Mouse (Mus musculus) lung, embryonic 16.5 days (tissue): Measurements from ENCODE around the gene Atp13a2. TPM values are rescaled to one million over a fixed set of nuclear protein-coding genes. Genes with fewer than 3 reads are reported as not detected.

Experiments used
- ATAC-seq: fragments of 200-750 bp; cut with Nextera tagmentation; 2 replicates; pipeline ENCODE4 v1.8.0; 2017; ENCODE audit warnings: low read depth, mild to moderate bottlenecking, moderate library complexity
- H3K27ac ChIP-seq: fragments of 300-500 bp; sonication (generic); 2 replicates; pipeline ENCODE4 v1.5.1; 2014; ENCODE audit warnings: mild to moderate bottlenecking, control low read depth, low read length
- H3K27me3 ChIP-seq: fragments of 300-500 bp; sonication (generic); 2 replicates; pipeline ENCODE4 v1.6.1; 2014; ENCODE audit warnings: low read depth, low read length, mixed read lengths; ENCODE audit not compliant: control insufficient read depth, insufficient read depth
- H3K36me3 ChIP-seq: fragments of 300-500 bp; sonication (generic); 2 replicates; pipeline ENCODE4 v1.6.1; 2014; ENCODE audit warnings: low read length; ENCODE audit not compliant: control insufficient read depth, insufficient read depth
- H3K4me1 ChIP-seq: fragments of 300-500 bp; sonication (generic); replicated peaks from 2 replicates; pipeline ENCODE4 v1.6.1; 2014; ENCODE audit warnings: low read length, mixed read lengths; ENCODE audit not compliant: control insufficient read depth, insufficient read depth
- H3K4me2 ChIP-seq: fragments of 300-500 bp; sonication (generic); 2 replicates; pipeline ENCODE4 v1.6.1; 2014; ENCODE audit warnings: low read depth, low read length, control low read depth
- H3K4me3 ChIP-seq: fragments of 300-500 bp; sonication (generic); 2 replicates; pipeline ENCODE4 v1.5.1; 2014; ENCODE audit warnings: mild to moderate bottlenecking, low read length, control low read depth
- H3K9ac ChIP-seq: fragments of 300-500 bp; sonication (generic); 2 replicates; pipeline ENCODE4 v1.6.1; 2014; ENCODE audit warnings: low read length, control low read depth
- H3K9me3 ChIP-seq: fragments of 300-500 bp; sonication (generic); 2 replicates; pipeline ENCODE4 v1.6.1; 2016; ENCODE audit warnings: low read length; ENCODE audit not compliant: control insufficient read depth
- WGBS: fragments of 180-500 bp; shearing (Covaris S2); extraction: QIAGEN DNeasy Blood & Tissue Kit; methylation state at CpG from one replicate; pipeline ENCODE4 v1.1.7; 2014; 5-methylcytosine and 5-hydroxymethylcytosine counted together
- polyA plus RNA-seq: library from polyadenylated mRNA; unstranded; fragments of >200 nt; fragmentation: Nextera tagmentation; extraction: Ambion mirVana; gene quantifications from 2 replicates; pipeline ENCODE4 v1.2.1, GENCODE M21; 2015

Gene Atp13a2
- polyA plus RNA-seq, 1 experiment from 2014 or later: 34.5 TPM

DNA sequence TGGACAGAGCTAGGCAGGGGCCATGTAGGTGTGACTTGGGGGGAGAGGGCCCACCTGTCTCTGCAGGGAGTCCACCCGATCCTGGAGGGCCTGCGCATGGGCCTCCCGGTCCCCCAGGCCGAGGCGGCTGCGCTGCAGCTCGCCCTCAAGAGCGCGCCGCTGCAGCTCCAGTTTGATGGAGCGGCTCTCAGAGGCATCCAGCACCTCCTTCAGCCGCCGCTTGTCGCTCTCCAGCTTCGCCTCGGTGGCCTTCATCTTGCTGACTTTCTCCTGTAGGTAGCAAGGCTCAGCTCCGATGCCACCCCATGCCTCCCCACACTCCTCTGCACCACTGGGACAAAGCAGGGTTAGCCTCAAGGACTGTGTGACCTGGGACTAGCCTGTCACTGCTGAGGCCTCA is 33.5 kb downstream of the Atp13a2 start:
- ATAC-seq: no peak
- Histone ChIP-seq H3K9me3 (no peaks in the 10 kb centered on the region), H3K27me3 (no peaks in the 10 kb centered on the region), H3K4me2 (no peak overlapping the region), H3K4me1 (peaks cover 41% of the 10 kb centered on the region), H3K4me3 (no peak overlapping the region), H3K36me3 (peaks cover 6% of the 10 kb centered on the region), H3K27ac (peak overlapping the region; percentile 93), H3K9ac (peak overlapping the region; percentile 55; the same call in 1 of the 2 replicates)
- WGBS: 70% methylated on average over 17 of the region's 17 CpGs

DNA sequence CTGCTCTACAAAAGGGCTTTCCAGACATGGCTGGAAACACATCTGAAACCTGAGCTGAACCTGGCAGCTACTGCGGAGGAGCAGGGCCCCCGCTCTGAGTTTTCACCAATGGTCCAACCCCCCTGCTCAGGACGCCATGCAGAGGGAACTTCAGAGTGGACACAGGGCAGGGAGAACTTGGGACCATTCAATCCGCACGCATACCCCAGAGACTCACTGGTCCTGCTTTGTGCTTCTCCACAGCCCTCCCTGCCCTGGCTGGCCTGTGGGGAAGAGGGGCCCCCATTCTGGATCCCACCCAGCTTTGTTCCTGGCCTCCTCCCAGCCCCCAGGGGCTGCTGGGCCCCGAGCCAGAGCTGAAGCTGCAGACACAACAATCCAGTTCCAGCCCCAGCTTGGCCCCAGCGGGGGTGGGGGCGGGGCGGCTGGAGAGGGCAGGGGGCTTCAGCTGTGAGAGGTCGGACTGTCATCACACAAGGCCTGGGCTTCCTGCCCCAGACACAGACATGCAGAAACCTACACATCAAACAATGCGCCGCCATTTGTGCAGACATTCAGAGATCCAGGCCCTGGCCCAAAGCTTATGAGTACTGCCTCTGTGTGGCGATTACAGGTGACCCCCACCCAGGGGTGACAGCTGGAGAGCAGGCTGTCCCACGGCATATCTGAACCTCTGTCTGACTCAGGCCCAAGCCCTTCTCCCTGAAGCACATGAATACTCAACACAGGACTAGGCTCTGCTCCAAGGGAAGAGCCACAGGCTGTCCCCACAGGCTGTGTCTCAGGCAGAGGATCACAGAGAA is 34.3 kb downstream of the Atp13a2 start:
- H3K27ac ChIP-seq: peak overlapping the region; percentile 93
- peaks cover 4% of the 10 kb centered on the region; the same call in 1 of the 2 replicates for H3K36me3 ChIP-seq
- H3K4me2 ChIP-seq: no peak overlapping the region
- no peak overlapping the region for H3K4me3 ChIP-seq
- peak; percentile 89 for ATAC-seq
- H3K4me1 ChIP-seq: peaks cover 41% of the 10 kb centered on the region
- WGBS: 17% methylated on average over 13 of the region's 14 CpGs
- H3K27me3 ChIP-seq: no peaks in the 10 kb centered on the region
- H3K9me3 ChIP-seq: no peaks in the 10 kb centered on the region
- peak overlapping the region; percentile 55 for H3K9ac ChIP-seq

DNA sequence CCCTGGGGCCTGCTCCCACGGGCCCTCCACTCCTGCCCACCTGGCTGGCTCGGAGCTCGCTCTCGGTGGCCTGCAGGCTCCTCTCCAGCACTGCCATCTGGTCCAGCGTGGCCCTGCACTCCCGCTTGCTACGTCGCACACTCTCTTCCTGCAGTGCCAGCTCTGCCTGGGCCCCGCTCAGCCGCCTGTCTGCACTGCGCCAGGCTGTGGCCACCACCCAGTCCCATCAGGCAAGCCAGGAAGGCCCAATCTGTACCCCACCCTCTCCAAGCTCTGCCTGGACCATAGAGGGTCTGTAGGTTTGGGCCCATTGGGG is 34.9 kb downstream of the Atp13a2 start:
- peak; percentile 15 for ATAC-seq
- H3K4me2 ChIP-seq: no peak overlapping the region
- peak overlapping the region; percentile 93 for H3K27ac ChIP-seq
- H3K9me3 ChIP-seq: no peaks in the 10 kb centered on the region
- H3K27me3 ChIP-seq: no peaks in the 10 kb centered on the region
- H3K36me3 ChIP-seq: peaks cover 3% of the 10 kb centered on the region; the same call in 1 of the 2 replicates
- peaks cover 41% of the 10 kb centered on the region for H3K4me1 ChIP-seq
- no peak overlapping the region for H3K4me3 ChIP-seq
- peak overlapping the region; percentile 37 for H3K9ac ChIP-seq
- 59% methylated on average over 11 of the region's 11 CpGs for WGBS

DNA sequence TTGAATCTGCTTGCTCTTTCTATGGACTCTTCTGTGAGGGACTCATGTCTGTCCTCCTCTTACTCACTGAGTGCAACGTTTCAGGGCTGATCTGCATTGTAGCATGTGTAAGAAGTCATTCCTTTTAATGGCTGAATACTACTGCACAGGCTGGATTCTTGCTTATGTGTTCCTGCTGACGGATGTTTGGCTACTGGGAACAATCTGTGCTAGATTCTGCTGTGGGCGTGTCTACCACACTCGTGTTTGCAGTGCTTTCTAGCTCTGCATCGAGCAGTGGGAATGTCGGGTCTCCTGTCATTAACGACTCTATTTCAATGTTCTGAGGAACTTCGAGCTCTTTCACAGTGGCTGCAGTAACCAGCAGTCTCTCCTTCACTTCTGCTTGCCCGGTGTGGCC is 37.4 kb downstream of the Atp13a2 start:
- Histone ChIP-seq H3K4me1 (peaks cover 41% of the 10 kb centered on the region), H3K9ac (no peak overlapping the region), H3K4me3 (no peak overlapping the region), H3K27me3 (no peaks in the 10 kb centered on the region), H3K9me3 (no peaks in the 10 kb centered on the region), H3K4me2 (no peak overlapping the region), H3K36me3 (peaks cover 6% of the 10 kb centered on the region), H3K27ac (peak overlapping the region; percentile 27)
- WGBS: 45% methylated on average over 9 of the region's 9 CpGs
- no peak for ATAC-seq

DNA sequence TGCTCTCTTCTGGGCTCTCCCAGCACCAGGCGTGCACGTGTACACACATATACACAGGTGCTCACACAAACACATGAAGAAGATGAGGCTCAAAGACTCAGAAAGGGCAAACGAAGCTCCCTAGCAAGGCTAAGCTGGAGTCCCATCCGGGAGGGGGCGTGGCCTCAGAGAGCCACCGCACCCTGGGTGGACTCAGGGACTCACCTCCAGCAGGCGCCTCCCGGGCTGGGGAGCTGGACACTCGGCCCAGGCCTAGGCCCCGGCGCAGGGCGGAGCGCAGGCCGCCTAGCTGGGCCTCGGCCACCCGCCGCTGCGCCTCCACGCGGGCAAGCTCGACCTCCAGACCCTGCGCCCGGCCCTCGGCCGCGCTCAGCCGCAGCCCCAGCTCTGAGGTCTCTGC is 38.3 kb downstream of the Atp13a2 start:
- Histone ChIP-seq H3K9ac (no peak overlapping the region), H3K4me3 (no peak overlapping the region), H3K9me3 (no peaks in the 10 kb centered on the region), H3K36me3 (peaks cover 6% of the 10 kb centered on the region), H3K4me1 (peaks cover 35% of the 10 kb centered on the region), H3K27ac (peak overlapping the region; percentile 27; the same call in 1 of the 2 replicates), H3K4me2 (no peak overlapping the region), H3K27me3 (no peaks in the 10 kb centered on the region)
- ATAC-seq: no peak
- 73% methylated on average over 27 of the region's 27 CpGs for WGBS

DNA sequence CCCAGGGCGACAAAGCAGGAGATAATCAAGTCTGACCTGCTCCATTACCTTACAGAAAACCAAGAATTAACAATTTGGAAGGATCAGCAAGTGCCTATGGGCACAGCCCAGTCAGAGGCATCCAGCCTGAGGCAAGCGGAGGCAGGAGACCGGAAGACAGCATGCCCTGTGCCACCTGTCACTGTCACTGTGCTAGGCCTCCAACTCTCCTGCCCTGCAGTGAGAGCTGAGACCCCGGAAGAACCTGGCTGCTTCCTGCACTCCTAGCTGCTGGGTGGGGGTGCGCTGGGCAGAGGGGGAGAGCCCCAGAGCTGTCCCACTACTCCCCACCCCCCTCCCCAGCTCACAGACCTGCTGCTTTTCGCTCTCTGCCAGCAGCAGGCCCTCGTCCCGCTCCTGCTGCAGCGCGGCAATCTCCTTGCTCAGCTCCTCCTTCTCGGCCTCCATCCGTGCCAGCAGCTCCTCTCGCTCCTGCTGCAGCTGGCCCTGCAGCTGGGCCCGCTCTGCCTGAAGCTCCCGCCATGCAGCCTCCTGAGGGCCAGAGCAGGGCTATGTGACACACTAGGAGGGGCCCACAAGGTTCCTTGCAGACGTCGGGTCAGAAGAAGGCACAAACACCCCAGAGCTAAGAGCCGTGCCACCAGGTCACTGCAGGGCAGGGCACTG is 44.0 kb downstream of the Atp13a2 start:
- Histone ChIP-seq H3K9ac (no peak overlapping the region), H3K27ac (no peak overlapping the region), H3K4me1 (peaks cover 10% of the 10 kb centered on the region; the same call in 1 of the 2 replicates), H3K4me2 (no peak overlapping the region), H3K4me3 (no peak overlapping the region), H3K36me3 (peaks cover 4% of the 10 kb centered on the region; the same call in 1 of the 2 replicates), H3K9me3 (no peaks in the 10 kb centered on the region), H3K27me3 (no peaks in the 10 kb centered on the region)
- ATAC-seq: no peak
- WGBS: 84% methylated on average over 17 of the region's 18 CpGs

DNA sequence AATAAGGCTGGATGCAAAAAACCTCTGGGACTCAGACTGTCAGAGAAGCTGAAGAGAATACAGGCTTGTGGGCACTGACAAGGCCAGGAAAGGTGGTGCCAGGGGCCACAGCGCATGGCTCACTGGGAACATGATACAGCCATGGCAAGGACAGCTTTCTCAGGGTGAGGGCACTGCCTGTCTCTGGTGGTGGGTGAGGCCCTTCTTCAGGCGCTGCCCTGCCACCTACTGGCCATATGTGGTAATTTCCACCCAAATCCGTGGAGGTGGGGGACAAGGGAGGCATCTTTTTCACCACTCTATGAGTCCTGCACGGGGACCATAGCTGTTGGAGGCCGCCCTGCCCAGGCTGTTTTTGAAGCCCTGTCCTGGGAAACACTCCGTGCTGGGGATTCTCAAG is 45.1 kb downstream of the Atp13a2 start:
- Histone ChIP-seq H3K27ac (no peak overlapping the region), H3K36me3 (peaks cover 6% of the 10 kb centered on the region; the same call in 1 of the 2 replicates), H3K4me3 (no peak overlapping the region), H3K4me1 (peaks cover 10% of the 10 kb centered on the region; the same call in 1 of the 2 replicates), H3K27me3 (no peaks in the 10 kb centered on the region), H3K9ac (no peak overlapping the region), H3K9me3 (no peaks in the 10 kb centered on the region), H3K4me2 (no peak overlapping the region)
- ATAC-seq: peak; percentile 49
- 9% methylated on average over 6 of the region's 6 CpGs for WGBS

DNA sequence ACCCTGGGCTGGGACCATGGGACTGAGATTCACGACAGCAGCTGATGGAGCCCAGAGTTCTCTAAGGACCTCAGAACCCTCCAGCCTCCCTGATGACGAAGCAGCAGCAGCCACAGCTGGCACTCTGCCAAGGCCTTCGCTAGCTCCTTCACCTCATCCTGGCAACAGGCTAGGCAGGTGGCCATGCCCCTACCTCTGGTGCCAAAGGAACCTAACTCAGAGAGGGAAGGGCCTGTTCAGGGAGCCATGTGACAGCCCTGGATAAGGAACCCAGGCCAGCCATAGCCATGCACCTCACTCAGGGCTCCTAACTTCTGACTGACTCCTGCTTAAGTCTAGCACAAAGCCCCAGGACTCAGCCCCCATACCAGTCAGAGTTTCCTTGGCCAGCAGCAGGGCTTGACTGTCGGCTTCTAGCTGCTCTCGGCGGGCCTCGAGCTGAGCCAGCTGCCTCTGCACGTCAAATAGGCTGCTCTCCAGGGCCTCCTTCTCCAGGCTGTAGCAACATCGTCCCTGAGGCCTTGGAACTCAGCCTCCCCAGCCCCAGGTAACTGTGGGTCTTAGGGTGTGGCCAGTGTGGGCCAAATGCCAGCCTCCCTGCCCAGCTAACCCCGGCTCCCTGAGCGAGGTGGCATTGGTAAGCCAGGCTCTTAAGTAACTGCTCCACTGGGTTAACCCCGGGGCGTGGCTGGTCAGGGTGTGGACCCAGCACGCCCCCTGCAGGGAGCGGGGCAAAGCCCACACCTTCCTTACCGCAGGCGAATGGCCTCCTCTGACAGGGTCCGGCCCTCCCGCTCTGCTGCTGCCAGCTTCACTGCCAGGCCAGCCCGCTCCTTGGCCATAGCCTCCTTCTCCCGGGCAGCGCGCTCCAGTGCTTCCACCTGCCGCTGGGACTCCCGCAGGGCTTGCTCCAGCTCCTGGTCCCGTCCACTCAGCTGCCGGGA is 47.2 kb downstream of the Atp13a2 start:
- Histone ChIP-seq H3K27ac (peak overlapping the region; percentile 60), H3K27me3 (no peaks in the 10 kb centered on the region), H3K9me3 (no peaks in the 10 kb centered on the region), H3K4me2 (no peak overlapping the region), H3K4me3 (no peak overlapping the region), H3K36me3 (peaks cover 13% of the 10 kb centered on the region; the same call in 1 of the 2 replicates), H3K9ac (peak overlapping the region; percentile 50), H3K4me1 (peaks cover 10% of the 10 kb centered on the region; the same call in 1 of the 2 replicates)
- peak; percentile 70 for ATAC-seq
- WGBS: 66% methylated on average over 27 of the region's 27 CpGs
